Mouse (Mus musculus): ENCODE results near the gene Smbd1. TPM values are rescaled to one million over a fixed set of nuclear protein-coding genes. Genes with fewer than 3 reads are reported as not detected.

Smbd1 gene
- polyA plus RNA-seq, 1 experiment from 2014 or later: not detected

- Histone ChIP-seq H3K27me3 (ENCODE audit: low read depth, poor library complexity, severe bottlenecking) (no peaks in the 10 kb centered on the region), H3K4me1 (peaks cover 35% of the 10 kb centered on the region), H3K36me3 (no peaks in the 10 kb centered on the region), H3K4me3 (no peak overlapping the region), H3K9me3 (replicated peaks) (no peaks in the 10 kb centered on the region), H3K27ac (replicated peaks) (no peak overlapping the region)
- DNase-seq (ENCODE audit: low spot score): no peak
- WGBS: 93% methylated on average over 7 of the region's 7 CpGs
These were observed 5.1 kb downstream of the Smbd1 start for GRCm38 (mm10) chr16:32805151-32805550.

GRCm38 (mm10) chr16:32803901-32804300 is 6.4 kb downstream of the Smbd1 start:
- Histone ChIP-seq H3K27me3 (ENCODE audit: low read depth, poor library complexity, severe bottlenecking) (no peaks in the 10 kb centered on the region), H3K4me1 (peaks cover 35% of the 10 kb centered on the region), H3K36me3 (no peaks in the 10 kb centered on the region), H3K9me3 (replicated peaks) (no peaks in the 10 kb centered on the region), H3K4me3 (no peak overlapping the region), H3K27ac (replicated peaks) (no peak overlapping the region)
- 67% methylated on average over 5 of the region's 5 CpGs for WGBS
- DNase-seq (ENCODE audit: low spot score): no peak

GRCm38 (mm10) chr16:32803252-32803853 is 6.9 kb downstream of the Smbd1 start:
- Histone ChIP-seq H3K27me3 (ENCODE audit: low read depth, poor library complexity, severe bottlenecking) (no peaks in the 10 kb centered on the region), H3K4me1 (peaks cover 35% of the 10 kb centered on the region), H3K36me3 (no peaks in the 10 kb centered on the region), H3K27ac (replicated peaks) (no peak overlapping the region), H3K4me3 (no peak overlapping the region), H3K9me3 (replicated peaks) (no peaks in the 10 kb centered on the region)
- WGBS: 69% methylated on average over 6 of the region's 6 CpGs
- DNase-seq (ENCODE audit: low spot score): no peak

- no peak within 1 kb of the TSS for H3K27ac ChIP-seq (replicated peaks)
- 79% methylated on average over 3 of the region's 3 CpGs for WGBS
- no peak for DNase-seq (ENCODE audit: low spot score)
- H3K4me1 ChIP-seq: no peaks in the 10 kb centered on the region
- no peaks in the 10 kb centered on the region for H3K36me3 ChIP-seq
- no peak within 1 kb of the TSS for H3K4me3 ChIP-seq
- no peaks in the 10 kb centered on the region for H3K27me3 ChIP-seq (ENCODE audit: low read depth, poor library complexity, severe bottlenecking)
- H3K9me3 ChIP-seq (replicated peaks): no peaks in the 10 kb centered on the region
These were observed 12.9 kb downstream of the Smbd1 start, which contains the start of gene Muc20 for GRCm38 (mm10) chr16:32797426-32797689. Muc20 (minus strand) TSS chr16:32797435.

- Histone ChIP-seq H3K4me1 (no peaks in the 10 kb centered on the region), H3K36me3 (no peaks in the 10 kb centered on the region), H3K27ac (replicated peaks) (no peak overlapping the region), H3K27me3 (ENCODE audit: low read depth, poor library complexity, severe bottlenecking) (no peaks in the 10 kb centered on the region), H3K4me3 (no peak overlapping the region), H3K9me3 (replicated peaks) (no peaks in the 10 kb centered on the region)
- no peak for DNase-seq (ENCODE audit: low spot score)
- 89% methylated on average over 14 of the region's 14 CpGs for WGBS
These were observed 13.4 kb downstream of the Smbd1 start for GRCm38 (mm10) chr16:32796676-32797425.

GRCm38 (mm10) chr16:32795177-32795576 is 15.1 kb downstream of the Smbd1 start:
- Histone ChIP-seq H3K27ac (replicated peaks) (no peak overlapping the region), H3K4me3 (no peak overlapping the region), H3K36me3 (no peaks in the 10 kb centered on the region), H3K27me3 (ENCODE audit: low read depth, poor library complexity, severe bottlenecking) (no peaks in the 10 kb centered on the region), H3K9me3 (replicated peaks) (no peaks in the 10 kb centered on the region), H3K4me1 (no peaks in the 10 kb centered on the region)
- 83% methylated on average over 1 of the region's 1 CpGs for WGBS
- no peak for DNase-seq (ENCODE audit: low spot score)

- no peaks in the 10 kb centered on the region for H3K4me1 ChIP-seq
- no peaks in the 10 kb centered on the region for H3K9me3 ChIP-seq (replicated peaks)
- WGBS: 94% methylated on average over 5 of the region's 5 CpGs
- no peak overlapping the region for H3K4me3 ChIP-seq
- no peak overlapping the region for H3K27ac ChIP-seq (replicated peaks)
- H3K36me3 ChIP-seq: no peaks in the 10 kb centered on the region
- no peaks in the 10 kb centered on the region for H3K27me3 ChIP-seq (ENCODE audit: low read depth, poor library complexity, severe bottlenecking)
- no peak for DNase-seq (ENCODE audit: low spot score)
These were observed 20.2 kb downstream of the Smbd1 start for GRCm38 (mm10) chr16:32790056-32790455.

GRCm38 (mm10) chr16:32784840-32785239 is 25.4 kb downstream of the Smbd1 start:
- no peaks in the 10 kb centered on the region for H3K36me3 ChIP-seq
- H3K4me3 ChIP-seq: no peak overlapping the region
- no peaks in the 10 kb centered on the region for H3K9me3 ChIP-seq (replicated peaks)
- H3K27ac ChIP-seq (replicated peaks): no peak overlapping the region
- no peak for DNase-seq (ENCODE audit: low spot score)
- H3K27me3 ChIP-seq (ENCODE audit: low read depth, poor library complexity, severe bottlenecking): no peaks in the 10 kb centered on the region
- H3K4me1 ChIP-seq: peaks cover 3% of the 10 kb centered on the region; the same call in 1 of the 2 replicates
- 89% methylated on average over 13 of the region's 13 CpGs for WGBS

GRCm38 (mm10) chr16:32783324-32784062 is 26.8 kb downstream of the Smbd1 start:
- no peaks in the 10 kb centered on the region for H3K9me3 ChIP-seq (replicated peaks)
- H3K4me1 ChIP-seq: peaks cover 15% of the 10 kb centered on the region
- H3K27me3 ChIP-seq (ENCODE audit: low read depth, poor library complexity, severe bottlenecking): no peaks in the 10 kb centered on the region
- no peak overlapping the region for H3K4me3 ChIP-seq
- no peaks in the 10 kb centered on the region for H3K36me3 ChIP-seq
- H3K27ac ChIP-seq (replicated peaks): peak overlapping the region; percentile 49
- 76% methylated on average over 5 of the region's 5 CpGs for WGBS
- no peak for DNase-seq (ENCODE audit: low spot score)

GRCm38 (mm10) chr16:32778956-32779355 is 31.3 kb downstream of the Smbd1 start:
- DNase-seq (ENCODE audit: low spot score): no peak
- WGBS: 75% methylated on average over 8 of the region's 8 CpGs
- peak overlapping the region; percentile 75 for H3K27ac ChIP-seq (replicated peaks)
- H3K36me3 ChIP-seq: no peaks in the 10 kb centered on the region
- H3K27me3 ChIP-seq (ENCODE audit: low read depth, poor library complexity, severe bottlenecking): peaks cover 4% of the 10 kb centered on the region; the same call in 1 of the 2 replicates
- H3K4me1 ChIP-seq: peaks cover 26% of the 10 kb centered on the region
- no peak overlapping the region for H3K4me3 ChIP-seq
- no peaks in the 10 kb centered on the region for H3K9me3 ChIP-seq (replicated peaks)

- no peaks in the 10 kb centered on the region for H3K36me3 ChIP-seq
- no peak for DNase-seq (ENCODE audit: low spot score)
- peaks cover 4% of the 10 kb centered on the region; the same call in 1 of the 2 replicates for H3K27me3 ChIP-seq (ENCODE audit: low read depth, poor library complexity, severe bottlenecking)
- H3K9me3 ChIP-seq (replicated peaks): no peaks in the 10 kb centered on the region
- 0 out of 2 replicates have a peak overlapping the region, but pooled peaks have one; percentile 13 for H3K27ac ChIP-seq (replicated peaks)
- H3K4me3 ChIP-seq: no peak overlapping the region
- WGBS: 90% methylated on average over 10 of the region's 10 CpGs
- peaks cover 23% of the 10 kb centered on the region for H3K4me1 ChIP-seq
These were observed 33.6 kb downstream of the Smbd1 start for GRCm38 (mm10) chr16:32776676-32777075.

- no peak overlapping the region for H3K4me3 ChIP-seq
- peaks cover 7% of the 10 kb centered on the region; the same call in 1 of the 2 replicates for H3K9me3 ChIP-seq (replicated peaks)
- DNase-seq (ENCODE audit: low spot score): no peak
- no peaks in the 10 kb centered on the region for H3K36me3 ChIP-seq
- H3K4me1 ChIP-seq: peaks cover 17% of the 10 kb centered on the region
- no peaks in the 10 kb centered on the region for H3K27me3 ChIP-seq (ENCODE audit: low read depth, poor library complexity, severe bottlenecking)
- H3K27ac ChIP-seq (replicated peaks): no peak overlapping the region
- WGBS: 91% methylated on average over 7 of the region's 7 CpGs
These were observed 43.4 kb downstream of the Smbd1 start for GRCm38 (mm10) chr16:32766904-32767303.

GRCm38 (mm10) chr16:32764961-32765360 is 45.3 kb downstream of the Smbd1 start:
- Histone ChIP-seq H3K4me3 (no peak overlapping the region), H3K9me3 (replicated peaks) (peaks cover 7% of the 10 kb centered on the region; the same call in 1 of the 2 replicates), H3K4me1 (peaks cover 6% of the 10 kb centered on the region), H3K27ac (replicated peaks) (no peak overlapping the region), H3K36me3 (no peaks in the 10 kb centered on the region), H3K27me3 (ENCODE audit: low read depth, poor library complexity, severe bottlenecking) (no peaks in the 10 kb centered on the region)
- no peak for DNase-seq (ENCODE audit: low spot score)
- 84% methylated on average over 6 of the region's 6 CpGs for WGBS

Measured in midbrain, embryonic 10.5 days (tissue).